Mouse (Mus musculus) spleen, adult 2 months (tissue): Measurements from ENCODE around the gene Rhoj. TPM values are rescaled to one million over a fixed set of nuclear protein-coding genes. Genes with fewer than 3 reads are reported as not detected.
"Not testable (repeated sequence)": the region's sequence is repeated elsewhere in the genome, so short reads cannot be mapped to it uniquely, and the experiment has no call there.

Source experiments
- DNase-seq, 2 experiments: peaks; one replicate each; pipeline versions ENCODE4 v3.0.0 to v3.0.0-alpha.2; 2012 to 2021; ENCODE audit warnings: low spot score in 2 of 2, low read depth in 1 of 2
- H3K27ac ChIP-seq: fragments of 200-500 bp; 2 replicates; pipeline ENCODE4 v1.5.1; 2012; ENCODE audit warnings: low read length, inconsistent platforms; ENCODE audit not compliant: insufficient read depth
- H3K27me3 ChIP-seq: fragments of 200-500 bp; 2 replicates; pipeline ENCODE4 v1.6.1; 2012; ENCODE audit warnings: mild to moderate bottlenecking, moderate library complexity, low read length, inconsistent platforms; ENCODE audit not compliant: control insufficient read depth, insufficient read depth
- H3K36me3 ChIP-seq: fragments of 200-500 bp; 2 replicates; pipeline ENCODE4 v1.6.1; 2012; ENCODE audit warnings: mild to moderate bottlenecking, low read length, inconsistent platforms; ENCODE audit not compliant: control insufficient read depth, insufficient read depth
- H3K4me1 ChIP-seq: fragments of 200-500 bp; 2 replicates; pipeline ENCODE4 v1.6.1; 2011; ENCODE audit warnings: inconsistent platforms; ENCODE audit not compliant: control insufficient read depth, insufficient read depth, insufficient read length
- H3K4me3 ChIP-seq: fragments of 200-500 bp; 2 replicates; pipeline ENCODE4 v1.5.1; 2011; ENCODE audit warnings: mild to moderate bottlenecking, inconsistent platforms; ENCODE audit not compliant: insufficient read depth, insufficient read length; ENCODE audit errors: extremely low read depth
- CTCF ChIP-seq: fragments of 200-500 bp; IDR thresholded peaks from 2 replicates; pipeline ENCODE4 v1.5.1; 2011; ENCODE audit warnings: mild to moderate bottlenecking, inconsistent platforms; ENCODE audit not compliant: insufficient read depth, insufficient read length, insufficient replicate concordance; ENCODE audit errors: extremely low read depth
- POLR2A ChIP-seq: fragments of 200-500 bp; IDR thresholded peaks from 2 replicates; pipeline ENCODE4 v1.6.1; 2011; ENCODE audit warnings: low read depth, low read length, inconsistent platforms
- WGBS: fragments of 180-500 bp; shearing (Covaris S2); methylation state at CpG from one replicate; pipeline ENCODE4 v1.1.7; 2018; 5-methylcytosine and 5-hydroxymethylcytosine counted together
- polyA plus RNA-seq: library from polyadenylated mRNA; depleted of rRNA; stranded (reverse); fragments of >200 nt; gene quantifications from 2 replicates; pipeline ENCODE4 v1.2.3, GENCODE M21; 2012; rRNA removed

The Rhoj gene
- polyA plus RNA-seq, 1 experiment: 8.7 TPM

GRCm38 (mm10) chr12:75429685-75430396, 121.7 kb downstream of the Rhoj start:
- DNase-seq: no peak
- 79% methylated on average over 1 of the region's 1 CpGs for WGBS
- Histone ChIP-seq H3K4me1 (no peaks in the 10 kb centered on the region), H3K36me3 (no peaks in the 10 kb centered on the region), H3K27ac (no peak overlapping the region), H3K27me3 (no peaks in the 10 kb centered on the region), H3K4me3 (no peak overlapping the region)
- TF ChIP-seq CTCF: no peak
- TF ChIP-seq POLR2A: no peak

GRCm38 (mm10) chr12:75432400-75432799, 124.3 kb downstream of the Rhoj start:
- not testable (repeated sequence) for H3K4me1 ChIP-seq

GRCm38 (mm10) chr12:75446245-75446644, 138.1 kb downstream of the Rhoj start:
- Histone ChIP-seq H3K4me3 (no peak overlapping the region), H3K4me1 (peaks cover 7% of the 10 kb centered on the region; the same call in 1 of the 2 replicates), H3K27me3 (no peaks in the 10 kb centered on the region), H3K27ac (no peak overlapping the region), H3K36me3 (no peaks in the 10 kb centered on the region)
- no peak for DNase-seq
- 76% methylated on average over 7 of the region's 7 CpGs for WGBS
- TF ChIP-seq CTCF: no peak

More at GRCm38 (mm10) chr12:75432400-75432799, 124.3 kb downstream of the Rhoj start:
- 82% methylated on average over 6 of the region's 6 CpGs for WGBS
- DNase-seq, H3K27me3 ChIP-seq, H3K27ac ChIP-seq, H3K4me3 ChIP-seq, H3K36me3 ChIP-seq: not testable (repeated sequence)

GRCm38 (mm10) chr12:75448921-75449320, 140.8 kb downstream of the Rhoj start:
- DNase-seq: peak in 1 of 2 experiments; percentile 15
- Histone ChIP-seq H3K27me3 (no peaks in the 10 kb centered on the region), H3K4me1 (peaks cover 7% of the 10 kb centered on the region; the same call in 1 of the 2 replicates), H3K36me3 (peaks cover 9% of the 10 kb centered on the region), H3K27ac (no peak overlapping the region), H3K4me3 (no peak overlapping the region)
- 35% methylated on average over 5 of the region's 5 CpGs for WGBS
- TF ChIP-seq CTCF: no peak
- no peak for TF ChIP-seq POLR2A

- WGBS: 8% methylated on average over 6 of the region's 6 CpGs
- H3K27me3 ChIP-seq: no peaks in the 10 kb centered on the region
- no peak overlapping the region for H3K4me3 ChIP-seq
- peaks cover 9% of the 10 kb centered on the region for H3K36me3 ChIP-seq
- H3K4me1 ChIP-seq: peaks cover 7% of the 10 kb centered on the region; the same call in 1 of the 2 replicates
- TF ChIP-seq CTCF: no peak
- DNase-seq: peak in 1 of 2 experiments; percentile 5
- no peak overlapping the region for H3K27ac ChIP-seq
Observed at GRCm38 (mm10) chr12:75449475-75449966, 141.4 kb downstream of the Rhoj start.

- H3K27me3 ChIP-seq: no peaks in the 10 kb centered on the region
- peaks cover 9% of the 10 kb centered on the region for H3K36me3 ChIP-seq
- TF ChIP-seq POLR2A (no peak), CTCF (no peak)
- H3K4me3 ChIP-seq: no peak overlapping the region
- peak in 1 of 2 experiments; percentile 21 for DNase-seq
- no peak overlapping the region for H3K27ac ChIP-seq
- H3K4me1 ChIP-seq: peaks cover 7% of the 10 kb centered on the region; the same call in 1 of the 2 replicates
- 37% methylated on average over 14 of the region's 14 CpGs for whole genome bisulfite sequencing
Observed at GRCm38 (mm10) chr12:75450011-75450410, 141.9 kb downstream of the Rhoj start.

GRCm38 (mm10) chr12:75450592-75450991, 142.5 kb downstream of the Rhoj start:
- Histone ChIP-seq H3K27me3 (no peaks in the 10 kb centered on the region), H3K27ac (no peak overlapping the region), H3K36me3 (peaks cover 9% of the 10 kb centered on the region), H3K4me1 (peaks cover 7% of the 10 kb centered on the region; the same call in 1 of the 2 replicates), H3K4me3 (no peak overlapping the region)
- WGBS: 96% methylated on average over 8 of the region's 8 CpGs
- no peak for DNase-seq
- TF ChIP-seq CTCF (no peak), POLR2A (no peak)

Other genes with a start within 250 kb of the Rhoj start
- not detected in 2 replicates for gene Kcnh5, start 131.0 kb upstream of the Rhoj start, polyA plus RNA-seq
- gene Gphb5, start 108.5 kb downstream of the Rhoj start, polyA plus RNA-seq: not detected in 2 replicates